Mouse (Mus musculus) hindbrain, postnatal 0 days (tissue): ENCODE measurements around the gene Ppp2r5c. TPM values are rescaled to one million over a fixed set of nuclear protein-coding genes. Genes with fewer than 3 reads are reported as not detected.

Experiments
- ATAC-seq: fragments of 200-750 bp; cut with Nextera tagmentation; 2 replicates; pipeline ENCODE4 v1.8.0; 2017; ENCODE audit warnings: mild to moderate bottlenecking, moderate TSS enrichment, moderate library complexity
- DNase-seq: peaks from one replicate; pipeline ENCODE4 v3.0.0-alpha.2; 2015; ENCODE audit warnings: low spot score
- H3K27ac ChIP-seq: fragments of 300-500 bp; sonication (generic); 2 replicates; pipeline ENCODE4 v1.5.1; 2014; ENCODE audit warnings: mild to moderate bottlenecking
- H3K27me3 ChIP-seq: fragments of 300-500 bp; sonication (generic); 2 replicates; pipeline ENCODE4 v1.6.1; 2014; ENCODE audit warnings: low read length, mixed read lengths; ENCODE audit not compliant: insufficient read depth
- H3K36me3 ChIP-seq: fragments of 300-500 bp; sonication (generic); 2 replicates; pipeline ENCODE4 v1.6.1; 2014; ENCODE audit warnings: low read length, mixed read lengths; ENCODE audit not compliant: insufficient read depth
- H3K4me1 ChIP-seq: fragments of 300-500 bp; sonication (generic); 2 replicates; pipeline ENCODE4 v1.6.1; 2014; ENCODE audit warnings: antibody characterized with exemption, low read length, mixed read lengths; ENCODE audit not compliant: insufficient read depth
- H3K4me2 ChIP-seq: fragments of 300-500 bp; sonication (generic); 2 replicates; pipeline ENCODE4 v1.6.1; 2014; ENCODE audit warnings: low read depth, mild to moderate bottlenecking, low read length, moderate library complexity, mixed read lengths
- H3K4me3 ChIP-seq: fragments of 300-500 bp; sonication (generic); 2 replicates; pipeline ENCODE4 v1.5.1; 2014; ENCODE audit warnings: low read length
- H3K9ac ChIP-seq: fragments of 300-500 bp; sonication (generic); replicated peaks from 2 replicates; pipeline ENCODE4 v1.6.1; 2014; ENCODE audit warnings: mild to moderate bottlenecking, low read length, moderate library complexity, mixed read lengths
- H3K9me3 ChIP-seq: fragments of 300-500 bp; sonication (generic); 2 replicates; pipeline ENCODE4 v1.6.1; 2016; ENCODE audit warnings: low read length, mixed read lengths
- CTCF ChIP-seq: IDR thresholded peaks from 2 replicates; pipeline ENCODE4 v1.5.1; 2016; ENCODE audit warnings: antibody characterized with exemption, control low read depth, low read depth
- WGBS: fragments of 180-500 bp; shearing (Covaris S2); extraction: QIAGEN DNeasy Blood & Tissue Kit; methylation state at CpG from one replicate; pipeline ENCODE4 v1.1.7; 2014; 5-methylcytosine and 5-hydroxymethylcytosine counted together
- polyA plus RNA-seq: library from polyadenylated mRNA; unstranded; fragments of >200 nt; fragmentation: Nextera tagmentation; extraction: Ambion mirVana; gene quantifications from 2 replicates; pipeline ENCODE4 v1.2.1, GENCODE M21; 2015
- total RNA-seq: library from RNA; depleted of rRNA; stranded (reverse); fragments of >200 nt; gene quantifications from 2 replicates; pipeline ENCODE4 v1.2.3, GENCODE M21; 2014

The Ppp2r5c gene
- total and polyA plus RNA-seq, 2 experiments from 2014 or later: 108 to 163 TPM

- H3K4me3 ChIP-seq: no peak overlapping the region
- ATAC-seq (peak; percentile 70), DNase-seq (peak; percentile 67)
- no peak for TF ChIP-seq CTCF
- no peak overlapping the region for H3K4me2 ChIP-seq
- no peak overlapping the region for H3K9ac ChIP-seq
- no peaks in the 10 kb centered on the region for H3K9me3 ChIP-seq
- 43% methylated on average over 8 of the region's 8 CpGs for WGBS
- no peak overlapping the region for H3K27ac ChIP-seq
- no peaks in the 10 kb centered on the region for H3K36me3 ChIP-seq
- H3K27me3 ChIP-seq: no peaks in the 10 kb centered on the region
- no peaks in the 10 kb centered on the region for H3K4me1 ChIP-seq
Observed at GRCm38 (mm10) chr12:110537751-110538150, 90.8 kb downstream of the Ppp2r5c start.

GRCm38 (mm10) chr12:110539346-110539745 is 92.4 kb downstream of the Ppp2r5c start:
- H3K4me3 ChIP-seq: no peak overlapping the region
- TF ChIP-seq CTCF: no peak
- no peaks in the 10 kb centered on the region for H3K27me3 ChIP-seq
- no peaks in the 10 kb centered on the region for H3K9me3 ChIP-seq
- H3K36me3 ChIP-seq: no peaks in the 10 kb centered on the region
- DNase-seq (no peak), ATAC-seq (no peak)
- 91% methylated on average over 10 of the region's 10 CpGs for WGBS
- H3K4me1 ChIP-seq: no peaks in the 10 kb centered on the region
- H3K4me2 ChIP-seq: no peak overlapping the region
- H3K27ac ChIP-seq: no peak overlapping the region
- no peak overlapping the region for H3K9ac ChIP-seq

GRCm38 (mm10) chr12:110539798-110540197 is 92.9 kb downstream of the Ppp2r5c start:
- DNase-seq: no peak

GRCm38 (mm10) chr12:110540273-110540672 is 93.4 kb downstream of the Ppp2r5c start:
- Histone ChIP-seq H3K4me2 (no peak overlapping the region), H3K9ac (no peak overlapping the region), H3K27me3 (no peaks in the 10 kb centered on the region), H3K4me3 (no peak overlapping the region), H3K27ac (no peak overlapping the region), H3K9me3 (no peaks in the 10 kb centered on the region), H3K4me1 (no peaks in the 10 kb centered on the region), H3K36me3 (no peaks in the 10 kb centered on the region)
- DNase-seq (no peak), ATAC-seq (no peak)
- no peak for TF ChIP-seq CTCF
- 87% methylated on average over 8 of the region's 8 CpGs for WGBS

More at GRCm38 (mm10) chr12:110539798-110540197, 92.9 kb downstream of the Ppp2r5c start:
- WGBS: 72% methylated on average over 9 of the region's 9 CpGs
- no peaks in the 10 kb centered on the region for H3K27me3 ChIP-seq
- no peaks in the 10 kb centered on the region for H3K4me1 ChIP-seq
- no peak overlapping the region for H3K9ac ChIP-seq
- no peaks in the 10 kb centered on the region for H3K36me3 ChIP-seq
- H3K9me3 ChIP-seq: no peaks in the 10 kb centered on the region
- no peak for TF ChIP-seq CTCF
- no peak overlapping the region for H3K4me3 ChIP-seq
- no peak overlapping the region for H3K4me2 ChIP-seq
- ATAC-seq: no peak
- no peak overlapping the region for H3K27ac ChIP-seq

- no peak overlapping the region for H3K27ac ChIP-seq
- H3K27me3 ChIP-seq: no peaks in the 10 kb centered on the region
- H3K4me3 ChIP-seq: no peak overlapping the region
- no peak overlapping the region for H3K9ac ChIP-seq
- H3K9me3 ChIP-seq: no peaks in the 10 kb centered on the region
- 68% methylated on average over 8 of the region's 8 CpGs for WGBS
- no peaks in the 10 kb centered on the region for H3K4me1 ChIP-seq
- peaks cover 5% of the 10 kb centered on the region; the same call in 1 of the 2 replicates for H3K36me3 ChIP-seq
- DNase-seq (no peak), ATAC-seq (no peak)
- H3K4me2 ChIP-seq: no peak overlapping the region
- no peak for TF ChIP-seq CTCF
Observed at GRCm38 (mm10) chr12:110541001-110541400, 94.1 kb downstream of the Ppp2r5c start.

- Histone ChIP-seq H3K9ac (no peak overlapping the region), H3K27me3 (no peaks in the 10 kb centered on the region), H3K9me3 (no peaks in the 10 kb centered on the region), H3K4me1 (no peaks in the 10 kb centered on the region), H3K36me3 (peaks cover 11% of the 10 kb centered on the region; the same call in 1 of the 2 replicates), H3K4me2 (no peak overlapping the region), H3K27ac (no peak overlapping the region), H3K4me3 (no peak overlapping the region)
- 75% methylated on average over 5 of the region's 5 CpGs for WGBS
- ATAC-seq: no peak
- no peak for DNase-seq
- TF ChIP-seq CTCF: no peak
Observed at GRCm38 (mm10) chr12:110541528-110541927, 94.6 kb downstream of the Ppp2r5c start.

GRCm38 (mm10) chr12:110545040-110545701 is 98.3 kb downstream of the Ppp2r5c start:
- 87% methylated on average over 4 of the region's 4 CpGs for WGBS
- no peak for TF ChIP-seq CTCF
- H3K27ac ChIP-seq: no peak overlapping the region

More at GRCm38 (mm10) chr12:110545040-110545701, 98.3 kb downstream of the Ppp2r5c start:
- DNase-seq: no peak
- Histone ChIP-seq H3K4me3 (no peak overlapping the region), H3K27me3 (no peaks in the 10 kb centered on the region), H3K9me3 (no peaks in the 10 kb centered on the region), H3K4me1 (no peaks in the 10 kb centered on the region), H3K36me3 (peaks cover 32% of the 10 kb centered on the region), H3K9ac (no peak overlapping the region), H3K4me2 (no peak overlapping the region)
- ATAC-seq: no peak
